Mouse (Mus musculus) layer of hippocampus, postnatal 10 days (tissue): ENCODE results near the gene Stk11. TPM values are rescaled to one million over a fixed set of nuclear protein-coding genes. Genes with fewer than 3 reads are reported as not detected.
A peak's percentile ranks its signal among the peaks of the same experiment; 100 is the strongest.

ENCODE experiments used
- DNase-seq, 2 experiments: peaks; one replicate each; pipeline ENCODE4 v3.0.0; 2021; ENCODE audit warnings: low spot score in 2 of 2
- total RNA-seq, 2 experiments: library from RNA; stranded (reverse); gene quantifications; 2 replicates each; pipeline ENCODE4 v1.2.3; 2021

The Stk11 gene
- total RNA-seq, 2 experiments from 2014 or later = 77.1 to 88.3 TPM

- peak; percentile 20 to 36 for DNase-seq
Observed at GRCm38 (mm10) chr10:80129846-80130245, 14.2 kb downstream of the Stk11 start.

GRCm38 (mm10) chr10:80130403-80131031 lies 14.9 kb downstream of the Stk11 start:
- no peak for DNase-seq

- DNase-seq = peak; percentile 66 to 76
Observed at GRCm38 (mm10) chr10:80131316-80131951, 15.8 kb downstream of the Stk11 start.

- DNase-seq = peak in 1 of 2 experiments; percentile 48
Observed at GRCm38 (mm10) chr10:80131952-80132350, 16.3 kb downstream of the Stk11 start.

GRCm38 (mm10) chr10:80133226-80133849 lies 17.7 kb downstream of the Stk11 start:
- peak; percentile 55 to 71 for DNase-seq

GRCm38 (mm10) chr10:80134421-80134820 lies 18.8 kb downstream of the Stk11 start:
- peak in 1 of 2 experiments; percentile 17 for DNase-seq

- no peak for DNase-seq
Observed at GRCm38 (mm10) chr10:80135161-80135560, 19.6 kb downstream of the Stk11 start.

- no peak for DNase-seq
Observed at GRCm38 (mm10) chr10:80135641-80136040, 20.0 kb downstream of the Stk11 start.

- peak in 1 of 2 experiments; percentile 15 for DNase-seq
Observed at GRCm38 (mm10) chr10:80136179-80136951, 20.8 kb downstream of the Stk11 start.

GRCm38 (mm10) chr10:80136952-80137625 lies 21.5 kb downstream of the Stk11 start:
- peak; percentile 55 to 64 for DNase-seq

GRCm38 (mm10) chr10:80137626-80138552 lies 22.3 kb downstream of the Stk11 start:
- peak in 1 of 2 experiments; percentile 53 for DNase-seq

GRCm38 (mm10) chr10:80138553-80139438 lies 23.2 kb downstream of the Stk11 start, which contains the start of gene Atp5d:
Gene Atp5d, plus strand, starts transcription at chr10:80138632.
- DNase-seq = peak; percentile 69 to 79

- DNase-seq = peak in 1 of 2 experiments; percentile 55
Observed at GRCm38 (mm10) chr10:80139439-80139775, 23.8 kb downstream of the Stk11 start.

GRCm38 (mm10) chr10:80139975-80140665 lies 24.5 kb downstream of the Stk11 start:
- DNase-seq = no peak

- no peak for DNase-seq
Observed at GRCm38 (mm10) chr10:80140666-80141035, 25.0 kb downstream of the Stk11 start, which contains the start of gene Cbarp. Gene Cbarp, minus strand, starts transcription at chr10:80140835.

GRCm38 (mm10) chr10:80141243-80141642 lies 25.6 kb downstream of the Stk11 start:
- DNase-seq = peak; percentile 93 to 95

GRCm38 (mm10) chr10:80141786-80142529 lies 26.4 kb downstream of the Stk11 start:
- DNase-seq = peak; percentile 86 to 92
